Mouse (Mus musculus) common myeloid progenitor, adult 5-6 weeks (primary cell): ENCODE results near the gene Cyp19a1. TPM values are rescaled to one million over a fixed set of nuclear protein-coding genes. Genes with fewer than 3 reads are reported as not detected.
A peak's percentile ranks its signal among the peaks of the same experiment; 100 is the strongest.

Experiments used
- ATAC-seq: replicated peaks from 2 replicates; pipeline ENCODE4 v1.8.0; 2016; ENCODE audit warnings: low read depth, mild to moderate bottlenecking, moderate TSS enrichment, inconsistent platforms; ENCODE audit not compliant: poor library complexity, severe bottlenecking
- total RNA-seq: library from RNA; stranded (forward); fragments of 200-1000, 187-1606 nt; gene quantifications from 2 replicates; pipeline ENCODE4 v1.2.3, GENCODE M21; 2017

Cyp19a1 gene
- total RNA-seq, 1 experiment from 2014 or later = not detected

- peak; percentile 72 for ATAC-seq
Measured at GRCm38 (mm10) chr9:54181330-54181729, 86.6 kb downstream of the Cyp19a1 start.

- ATAC-seq = no peak
Measured at GRCm38 (mm10) chr9:54180216-54180615, 87.7 kb downstream of the Cyp19a1 start.

- no peak for ATAC-seq
Measured at GRCm38 (mm10) chr9:54169489-54169888, 98.4 kb downstream of the Cyp19a1 start.

GRCm38 (mm10) chr9:54168425-54168824, 99.5 kb downstream of the Cyp19a1 start:
- peak; percentile 77 for ATAC-seq

GRCm38 (mm10) chr9:54163117-54163516, 104.8 kb downstream of the Cyp19a1 start:
- ATAC-seq = 0 out of 2 replicates have a peak, but pooled peaks have one; percentile 52

GRCm38 (mm10) chr9:54153679-54154078, 114.2 kb downstream of the Cyp19a1 start:
- ATAC-seq = no peak

- ATAC-seq = no peak
Measured at GRCm38 (mm10) chr9:54139191-54139590, 128.7 kb downstream of the Cyp19a1 start.

Other genes with a start within 250 kb of the Cyp19a1 start
- not detected in 2 replicates for gene Tnfaip8l3, start 199.7 kb downstream of the Cyp19a1 start, total RNA-seq
- not detected in 2 replicates for gene Gldn, start 18.4 kb upstream of the Cyp19a1 start, total RNA-seq
- 3.2 and 7.7 TPM in 2 replicates for gene Dmxl2, start 233.5 kb upstream of the Cyp19a1 start, total RNA-seq